Mouse (Mus musculus): Measurements from ENCODE around the gene Phkg2. TPM values are rescaled to one million over a fixed set of nuclear protein-coding genes. Genes with fewer than 3 reads are reported as not detected.
A peak's percentile ranks its signal among the peaks of the same experiment; 100 is the strongest.

Phkg2 gene
- total RNA-seq (2014; rRNA removed; ENCODE audit: low replicate concordance) (27.3 and 44.1 TPM in 2 replicates), polyA plus RNA-seq (2015; fragmentation: Nextera tagmentation; extraction: Ambion mirVana) (22.2 and 23.1 TPM in 2 replicates)

GRCm38 (mm10) chr7:127572895-127573471 lies at the start of gene Phkg2:
TSS of gene Phkg2 (plus strand) at chr7:127573340.
- Histone ChIP-seq H3K27ac (ENCODE audit: low read depth) (peak within 1 kb of the TSS; percentile 78), H3K4me2 (ENCODE audit: low read depth, low read length) (peak within 1 kb of the TSS; percentile 97), H3K4me3 (ENCODE audit: low read depth, low read length) (peak within 1 kb of the TSS; percentile 80), H3K4me1 (ENCODE audit: control insufficient read depth, insufficient read depth) (peaks cover 18% of the 10 kb centered on the region), H3K27me3 (ENCODE audit: control insufficient read depth, insufficient read depth, low read length) (no peaks in the 10 kb centered on the region), H3K9me3 (replicated peaks; ENCODE audit: control insufficient read depth, low read length) (no peaks in the 10 kb centered on the region), H3K36me3 (replicated peaks; ENCODE audit: control insufficient read depth, insufficient read depth, low read length) (peaks cover 15% of the 10 kb centered on the region), H3K9ac (replicated peaks; ENCODE audit: low read depth, low read length) (peak within 1 kb of the TSS; percentile 83)
- DNase-seq (ENCODE audit: low spot score), result peak; percentile 100
- under 1% methylated on average over 17 of the region's 17 CpGs for WGBS
- TF ChIP-seq EP300 (IDR thresholded peaks at IDR 0.05; ENCODE audit: low read depth) (no peak), CTCF (IDR thresholded peaks at IDR 0.05; ENCODE audit: low read depth) (no peak)
- ATAC-seq (ENCODE audit: insufficient read depth, low read depth), result peak; percentile 98

- WGBS, result 81% methylated on average over 3 of the region's 3 CpGs
- H3K4me2 ChIP-seq (ENCODE audit: low read depth, low read length), result no peak overlapping the region
- no peak overlapping the region for H3K4me3 ChIP-seq (ENCODE audit: low read depth, low read length)
- TF ChIP-seq CTCF (IDR thresholded peaks at IDR 0.05; ENCODE audit: low read depth) (no peak), EP300 (IDR thresholded peaks at IDR 0.05; ENCODE audit: low read depth) (no peak)
- DNase-seq (ENCODE audit: low spot score) (no peak), ATAC-seq (ENCODE audit: insufficient read depth, low read depth) (no peak)
- H3K36me3 ChIP-seq (replicated peaks; ENCODE audit: control insufficient read depth, insufficient read depth, low read length), result peaks cover 93% of the 10 kb centered on the region
- no peak overlapping the region for H3K27ac ChIP-seq (ENCODE audit: low read depth)
- H3K9ac ChIP-seq (replicated peaks; ENCODE audit: low read depth, low read length), result no peak overlapping the region
- no peaks in the 10 kb centered on the region for H3K4me1 ChIP-seq (ENCODE audit: control insufficient read depth, insufficient read depth)
- no peaks in the 10 kb centered on the region for H3K9me3 ChIP-seq (replicated peaks; ENCODE audit: control insufficient read depth, low read length)
- H3K27me3 ChIP-seq (ENCODE audit: control insufficient read depth, insufficient read depth, low read length), result no peaks in the 10 kb centered on the region
Measured at GRCm38 (mm10) chr7:127541671-127542070, 31.5 kb upstream of the Phkg2 start.

GRCm38 (mm10) chr7:127549116-127549835 lies 23.9 kb upstream of the Phkg2 start:
- no peak for TF ChIP-seq CTCF (IDR thresholded peaks at IDR 0.05; ENCODE audit: low read depth)
- no peak for TF ChIP-seq EP300 (IDR thresholded peaks at IDR 0.05; ENCODE audit: low read depth)
- H3K36me3 ChIP-seq (replicated peaks; ENCODE audit: control insufficient read depth, insufficient read depth, low read length), result peaks cover 75% of the 10 kb centered on the region
- no peak overlapping the region for H3K9ac ChIP-seq (replicated peaks; ENCODE audit: low read depth, low read length)
- H3K27ac ChIP-seq (ENCODE audit: low read depth), result peak overlapping the region; percentile 25; the same call in 1 of the 2 replicates
- no peaks in the 10 kb centered on the region for H3K27me3 ChIP-seq (ENCODE audit: control insufficient read depth, insufficient read depth, low read length)
- H3K4me2 ChIP-seq (ENCODE audit: low read depth, low read length), result no peak overlapping the region
- DNase-seq (ENCODE audit: low spot score) (peak; percentile 59), ATAC-seq (ENCODE audit: insufficient read depth, low read depth) (peak; percentile 71)
- H3K4me3 ChIP-seq (ENCODE audit: low read depth, low read length), result no peak overlapping the region
- no peaks in the 10 kb centered on the region for H3K4me1 ChIP-seq (ENCODE audit: control insufficient read depth, insufficient read depth)
- H3K9me3 ChIP-seq (replicated peaks; ENCODE audit: control insufficient read depth, low read length), result no peaks in the 10 kb centered on the region
- 70% methylated on average over 15 of the region's 15 CpGs for WGBS

- DNase-seq (ENCODE audit: low spot score), result no peak
- Histone ChIP-seq H3K27me3 (ENCODE audit: control insufficient read depth, insufficient read depth, low read length) (no peaks in the 10 kb centered on the region), H3K36me3 (replicated peaks; ENCODE audit: control insufficient read depth, insufficient read depth, low read length) (peaks cover 79% of the 10 kb centered on the region), H3K4me1 (ENCODE audit: control insufficient read depth, insufficient read depth) (no peaks in the 10 kb centered on the region), H3K9ac (replicated peaks; ENCODE audit: low read depth, low read length) (no peak overlapping the region), H3K4me2 (ENCODE audit: low read depth, low read length) (no peak overlapping the region), H3K4me3 (ENCODE audit: low read depth, low read length) (no peak overlapping the region), H3K27ac (ENCODE audit: low read depth) (no peak overlapping the region), H3K9me3 (replicated peaks; ENCODE audit: control insufficient read depth, low read length) (no peaks in the 10 kb centered on the region)
- 94% methylated on average over 8 of the region's 8 CpGs for whole genome bisulfite sequencing
- TF ChIP-seq CTCF (IDR thresholded peaks at IDR 0.05; ENCODE audit: low read depth) (no peak), EP300 (IDR thresholded peaks at IDR 0.05; ENCODE audit: low read depth) (no peak)
- no peak for ATAC-seq (ENCODE audit: insufficient read depth, low read depth)
Measured at GRCm38 (mm10) chr7:127551558-127551957, 21.6 kb upstream of the Phkg2 start.

- H3K4me3 ChIP-seq (ENCODE audit: low read depth, low read length), result no peak overlapping the region
- H3K27ac ChIP-seq (ENCODE audit: low read depth), result no peak overlapping the region
- 0 out of 2 replicates have a peak, but pooled peaks cover 9% of the 10 kb centered on the region for H3K4me1 ChIP-seq (ENCODE audit: control insufficient read depth, insufficient read depth)
- no peak for TF ChIP-seq EP300 (IDR thresholded peaks at IDR 0.05; ENCODE audit: low read depth)
- peaks cover 69% of the 10 kb centered on the region for H3K36me3 ChIP-seq (replicated peaks; ENCODE audit: control insufficient read depth, insufficient read depth, low read length)
- no peaks in the 10 kb centered on the region for H3K9me3 ChIP-seq (replicated peaks; ENCODE audit: control insufficient read depth, low read length)
- H3K27me3 ChIP-seq (ENCODE audit: control insufficient read depth, insufficient read depth, low read length), result no peaks in the 10 kb centered on the region
- WGBS, result 93% methylated on average over 11 of the region's 11 CpGs
- DNase-seq (ENCODE audit: low spot score) (no peak), ATAC-seq (ENCODE audit: insufficient read depth, low read depth) (no peak)
- H3K4me2 ChIP-seq (ENCODE audit: low read depth, low read length), result no peak overlapping the region
- H3K9ac ChIP-seq (replicated peaks; ENCODE audit: low read depth, low read length), result no peak overlapping the region
Measured at GRCm38 (mm10) chr7:127560580-127560979, 12.6 kb upstream of the Phkg2 start.
